Mouse (Mus musculus) CD4-positive, CD25-positive, alpha-beta regulatory T cell, adult 4 months (primary cell): ENCODE data around the gene Chd9. TPM values are rescaled to one million over a fixed set of nuclear protein-coding genes. Genes with fewer than 3 reads are reported as not detected.

Experiments used
- ATAC-seq: one replicate; pipeline ENCODE4 v1.8.0; 2017
- polyA plus RNA-seq, 2 experiments: library from polyadenylated mRNA; unstranded; fragments of 100-300 nt; shearing (Covaris generic); gene quantifications; one replicate each; pipeline ENCODE4 v1.2.1; 2017

Chd9 gene
- polyA plus RNA-seq, 2 experiments from 2014 or later = 195 to 267 TPM

DNA sequence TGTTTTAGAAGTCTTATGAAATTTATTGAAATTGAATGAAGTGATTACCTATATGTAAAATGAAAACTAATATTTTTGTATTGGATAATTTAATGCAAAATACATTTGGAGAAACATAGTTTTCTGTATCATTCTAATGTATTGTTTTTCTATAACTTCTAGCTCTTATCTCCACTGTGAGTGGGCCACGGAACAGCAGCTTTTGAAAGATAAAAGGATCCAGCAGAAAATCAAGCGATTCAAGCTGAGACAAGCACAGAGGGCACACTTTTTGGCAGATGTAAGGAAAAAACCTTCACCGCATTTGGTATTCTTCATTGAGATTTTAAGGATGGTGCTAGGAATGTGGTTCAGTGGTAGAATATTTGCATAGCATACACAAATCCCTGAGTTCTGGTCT lies 150.6 kb downstream of the Chd9 start:
- ATAC-seq = no peak

DNA sequence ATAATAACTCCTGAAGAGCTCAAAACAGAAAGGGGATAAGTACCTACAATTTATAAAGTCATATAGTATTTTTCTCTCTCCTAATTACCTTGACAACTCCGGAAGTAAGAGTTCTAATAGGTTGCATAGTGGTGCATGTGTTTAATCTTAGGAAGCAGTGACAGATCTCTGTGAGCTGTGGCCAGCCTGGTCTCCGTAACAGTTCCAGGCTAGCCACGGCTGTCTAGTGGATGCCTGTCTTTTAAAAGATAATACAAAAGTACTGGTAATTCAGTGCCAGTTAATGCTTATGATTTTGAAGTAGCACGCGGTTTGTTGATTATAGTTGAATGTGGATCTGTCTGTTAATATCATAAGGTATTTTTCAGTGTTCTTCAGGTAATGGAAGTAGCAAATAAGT lies 151.1 kb downstream of the Chd9 start:
- no peak for ATAC-seq

DNA sequence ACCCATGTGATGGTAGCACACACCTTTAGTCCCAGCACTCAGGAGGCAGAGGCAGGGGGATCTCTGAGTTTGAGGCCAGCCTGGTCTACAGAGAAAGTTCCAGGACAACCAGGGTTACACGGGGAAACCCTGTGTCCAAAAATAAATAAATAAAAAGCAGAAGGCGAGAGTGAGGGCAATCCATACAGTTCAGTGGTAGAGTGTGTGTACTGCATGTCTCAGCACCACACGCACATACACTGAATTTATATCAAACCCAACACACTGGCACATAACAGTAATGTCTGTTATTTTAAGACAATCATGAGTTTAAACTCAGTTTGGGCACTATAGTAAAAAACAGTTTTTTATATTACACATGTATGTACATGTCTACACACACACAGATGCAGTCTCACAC lies 153.9 kb downstream of the Chd9 start:
- ATAC-seq = no peak

DNA sequence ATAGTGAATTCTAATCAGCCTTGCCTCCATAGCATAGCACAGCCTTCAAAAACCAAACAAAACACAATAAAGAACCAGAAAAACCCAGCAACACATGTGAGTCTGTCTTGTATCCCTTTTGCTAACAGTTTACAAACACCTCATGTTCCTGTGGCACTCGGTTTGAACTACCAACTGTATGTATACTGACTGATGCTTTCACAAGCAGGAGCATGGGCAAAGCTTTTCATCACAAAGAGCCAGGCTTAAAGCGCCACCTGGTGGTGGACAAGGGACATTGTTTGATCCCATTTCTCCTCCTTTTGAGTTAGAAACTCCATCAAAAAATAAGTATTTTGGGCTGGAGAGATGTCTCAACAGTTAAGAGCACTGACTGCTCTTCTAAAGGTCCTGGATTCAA lies 191.6 kb downstream of the Chd9 start:
- peak; percentile 85 for ATAC-seq

DNA sequence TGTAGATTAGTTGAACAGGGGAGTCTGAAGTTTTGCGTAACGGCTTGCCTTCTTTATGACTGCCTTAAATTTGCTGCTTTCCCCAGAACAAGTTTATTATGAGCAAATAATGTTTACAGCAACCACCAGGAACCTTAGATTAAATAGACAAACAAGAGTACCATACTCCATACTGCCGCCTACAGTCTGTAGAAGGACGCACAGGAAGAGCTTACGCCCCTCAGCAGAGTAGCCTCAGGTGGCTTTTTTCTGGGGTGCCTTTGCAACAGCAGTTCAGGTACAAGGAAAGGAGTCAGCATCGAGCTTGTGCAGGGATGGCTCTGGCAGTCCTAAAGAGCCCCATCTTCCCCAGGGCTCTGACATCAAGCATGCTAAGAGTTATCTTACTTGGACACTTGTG lies 206.3 kb downstream of the Chd9 start:
- no peak for ATAC-seq

DNA sequence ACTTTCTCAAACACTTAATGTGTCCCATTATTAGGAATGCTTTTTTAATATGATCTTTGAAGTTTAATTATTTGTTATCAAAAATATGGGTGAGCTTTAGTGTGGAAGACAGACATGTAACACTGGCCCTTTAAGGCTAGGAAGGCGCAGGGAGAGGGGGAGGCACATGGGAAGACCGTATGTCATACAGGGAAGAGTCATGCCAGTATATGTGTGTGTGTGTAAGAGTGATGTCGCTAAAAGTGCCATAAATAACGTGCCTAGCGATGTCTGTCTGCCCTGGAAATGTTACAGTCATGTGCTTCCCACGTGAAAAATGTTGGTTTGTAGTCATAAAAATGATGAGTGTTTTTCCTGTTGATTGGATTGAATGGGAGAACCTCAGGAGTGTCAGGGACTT lies 208.8 kb downstream of the Chd9 start:
- ATAC-seq = no peak

DNA sequence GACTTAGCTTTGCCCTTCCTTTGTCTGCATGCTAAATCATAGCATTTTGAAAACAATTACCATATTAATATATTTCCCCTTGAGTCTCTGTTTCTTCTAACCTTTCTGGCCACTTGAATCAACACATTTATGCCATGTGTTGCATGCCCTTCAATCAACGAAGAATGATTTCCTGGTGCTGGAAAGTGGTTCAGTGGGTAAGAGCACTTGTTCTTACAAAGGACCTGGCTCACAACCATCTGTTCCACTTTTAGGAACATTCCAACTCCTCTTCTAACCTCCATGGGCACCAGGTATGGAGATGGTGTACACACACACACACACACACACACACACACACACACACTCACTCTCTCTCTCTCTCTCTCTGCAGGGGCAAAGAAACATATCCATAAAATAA lies 210.5 kb downstream of the Chd9 start:
- ATAC-seq = no peak

DNA sequence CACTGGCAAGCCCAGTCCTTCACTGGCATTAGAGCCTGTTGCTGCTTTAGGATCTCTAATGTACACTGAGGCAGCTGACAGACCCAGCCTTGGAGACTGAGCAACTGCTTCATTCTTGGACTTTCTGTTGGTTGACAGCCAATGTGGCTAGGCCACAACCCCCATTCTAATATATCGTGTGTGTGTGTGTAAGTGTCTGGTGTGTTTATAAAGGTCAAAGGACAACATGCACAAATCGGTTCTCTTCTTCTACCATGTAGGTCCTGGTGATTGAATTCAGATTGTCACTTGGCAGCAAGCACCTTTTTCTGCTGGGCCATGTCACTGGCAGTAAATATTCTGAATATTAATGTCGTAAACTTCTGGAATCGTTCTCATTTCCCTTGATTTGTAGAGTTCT lies 218.2 kb downstream of the Chd9 start:
- ATAC-seq = no peak

DNA sequence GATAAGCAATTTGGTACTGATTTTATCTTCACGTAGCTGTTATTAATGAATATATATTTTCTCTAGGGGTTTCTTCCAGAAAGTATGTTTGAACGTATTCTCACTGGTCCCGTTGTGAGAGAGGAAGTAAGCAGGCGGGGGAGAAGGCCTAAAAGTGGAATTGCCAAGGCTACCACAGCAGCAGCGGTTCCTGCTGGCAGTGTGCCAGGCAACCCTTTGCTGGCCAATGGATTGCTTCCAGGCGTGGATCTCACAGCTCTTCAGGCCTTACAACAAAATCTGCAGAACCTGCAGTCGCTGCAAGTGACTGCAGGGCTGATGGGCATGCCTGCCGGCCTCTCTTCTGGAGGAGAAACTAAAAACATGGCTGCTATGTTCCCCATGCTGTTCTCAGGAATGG lies 222.9 kb downstream of the Chd9 start:
- ATAC-seq = no peak

DNA sequence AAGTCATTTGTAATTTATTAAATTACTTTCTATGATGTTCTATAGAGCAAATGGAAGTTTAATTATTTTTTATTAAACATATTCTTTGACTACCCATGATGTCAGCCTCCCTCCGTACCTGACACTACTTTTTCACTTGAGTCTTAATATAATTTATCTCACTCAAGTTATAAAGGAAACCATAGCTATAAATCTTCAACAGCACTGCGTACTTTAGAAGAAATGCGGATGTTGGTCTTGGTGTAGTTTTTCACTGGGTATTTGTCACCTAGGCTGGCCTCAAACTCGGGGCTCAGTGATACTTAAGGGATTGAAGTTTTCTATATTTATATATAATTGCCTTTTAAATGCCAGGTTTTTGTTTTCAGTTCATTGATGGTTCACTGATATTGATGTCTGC lies 226.3 kb downstream of the Chd9 start:
- no peak for ATAC-seq

DNA sequence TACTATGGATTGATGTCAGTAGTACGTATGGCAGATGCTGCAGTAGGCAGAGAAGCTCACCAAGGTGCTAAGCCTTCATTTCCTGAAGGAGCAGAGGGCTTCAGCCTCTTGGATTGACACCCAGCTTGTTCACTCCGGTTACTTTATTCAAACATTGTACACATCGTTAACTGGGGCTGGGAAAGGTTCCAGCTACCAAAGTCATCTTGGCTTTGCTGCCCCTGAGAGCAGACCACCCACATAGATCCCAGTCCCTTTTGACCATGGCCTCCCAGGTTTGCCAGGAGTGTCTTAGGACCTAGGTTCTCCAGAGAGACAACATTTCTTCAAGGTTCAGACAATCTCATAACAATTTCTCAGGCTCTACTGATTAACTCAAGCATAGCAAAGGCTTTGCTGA lies 228.7 kb downstream of the Chd9 start:
- no peak for ATAC-seq

DNA sequence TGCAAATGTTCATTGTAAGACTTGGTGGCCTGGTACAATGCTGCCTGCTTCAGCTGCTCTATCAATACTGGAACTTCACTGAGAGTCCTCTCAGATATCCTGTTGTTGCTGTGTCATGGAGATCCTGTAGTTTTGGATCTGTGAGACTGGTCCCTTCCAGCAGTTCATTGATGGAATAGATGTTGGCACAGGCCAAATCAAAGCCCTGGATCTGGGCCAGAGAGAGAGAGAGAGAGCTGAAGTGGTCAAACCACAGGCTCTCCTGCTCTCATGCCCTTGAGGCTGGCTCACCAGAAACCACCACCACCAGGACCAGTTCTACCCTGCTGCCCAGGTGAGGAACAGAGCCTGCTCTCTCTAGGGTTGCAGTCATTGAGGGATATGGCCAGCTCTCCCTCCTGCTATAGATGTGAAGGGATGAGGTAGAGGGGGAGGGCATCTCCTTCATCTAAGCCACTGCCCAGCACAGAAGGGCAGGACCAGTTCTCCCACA lies 231.0 kb downstream of the Chd9 start:
- ATAC-seq = no peak

DNA sequence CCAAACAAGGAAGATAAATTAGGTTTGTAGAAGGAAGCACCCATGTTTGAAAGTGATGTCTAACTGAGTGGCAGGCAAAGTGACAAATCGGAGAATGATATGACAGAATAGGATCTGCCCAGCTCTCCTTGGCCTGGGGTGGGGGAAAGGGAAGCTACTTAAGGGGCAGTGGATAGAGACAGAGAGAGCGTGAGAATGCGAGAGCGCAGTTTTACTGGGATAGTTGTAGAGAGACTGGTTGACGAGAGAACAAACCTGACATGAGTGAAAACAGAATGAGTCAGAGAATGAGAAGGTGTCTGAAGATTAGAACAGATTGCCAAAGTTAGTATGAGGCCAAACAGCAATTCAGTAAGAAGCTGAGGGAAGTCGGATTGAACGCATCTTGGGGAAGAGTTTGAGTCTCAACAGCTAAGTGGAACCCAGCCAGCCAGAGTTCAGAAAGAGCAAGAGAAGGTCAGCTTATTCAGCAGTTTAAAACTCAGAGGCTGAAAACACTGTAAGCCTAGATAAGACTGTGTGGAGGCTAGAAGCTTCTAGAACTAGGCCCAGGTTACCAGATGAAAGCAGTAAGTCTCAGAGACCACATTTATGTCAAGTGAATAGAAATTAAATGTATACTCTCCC lies 231.8 kb downstream of the Chd9 start:
- peak; percentile 11 for ATAC-seq

DNA sequence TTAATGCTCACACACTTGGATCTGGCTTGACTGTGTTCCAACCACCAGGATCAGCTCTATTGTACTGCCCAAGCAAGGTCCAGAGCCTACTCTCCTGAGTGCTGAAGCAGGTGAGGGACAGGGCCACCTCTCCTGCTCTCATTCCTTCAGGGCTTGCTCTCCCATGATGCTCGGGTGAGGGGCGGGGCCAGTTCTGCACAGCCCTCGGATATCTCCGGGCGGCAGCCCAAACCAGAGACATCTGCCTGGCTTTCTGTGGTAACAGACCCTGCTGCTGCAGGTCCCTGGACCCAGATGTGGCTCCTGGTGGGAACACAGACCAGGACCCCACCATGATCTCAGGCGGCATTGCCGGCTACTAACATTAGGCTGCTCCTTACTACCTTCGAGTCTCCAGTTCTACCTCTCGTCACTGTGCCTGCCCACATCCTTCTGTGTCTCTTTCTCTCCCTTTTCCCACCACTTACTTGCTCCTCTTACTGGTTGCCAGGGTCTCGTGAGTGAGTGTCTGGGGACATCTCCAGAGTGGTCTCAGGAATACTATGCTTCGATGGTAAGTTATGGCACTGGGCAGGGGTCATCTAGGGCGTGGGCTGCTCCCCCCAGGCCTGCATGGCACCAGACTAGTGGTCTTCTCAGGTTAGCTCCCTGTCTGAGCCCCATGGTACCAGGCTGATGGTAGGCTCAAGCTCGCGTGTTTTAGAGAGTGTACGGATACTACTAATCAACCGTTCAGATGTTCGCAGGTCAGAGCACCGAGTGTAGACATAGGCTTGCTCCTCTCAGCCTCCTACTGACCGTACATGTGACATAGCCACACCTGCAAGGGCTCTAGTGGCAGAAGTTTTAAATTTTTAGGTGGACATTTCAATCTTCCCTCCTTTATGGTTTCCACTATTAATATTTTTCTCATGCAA lies 232.7 kb downstream of the Chd9 start:
- peak; percentile 53 for ATAC-seq

DNA sequence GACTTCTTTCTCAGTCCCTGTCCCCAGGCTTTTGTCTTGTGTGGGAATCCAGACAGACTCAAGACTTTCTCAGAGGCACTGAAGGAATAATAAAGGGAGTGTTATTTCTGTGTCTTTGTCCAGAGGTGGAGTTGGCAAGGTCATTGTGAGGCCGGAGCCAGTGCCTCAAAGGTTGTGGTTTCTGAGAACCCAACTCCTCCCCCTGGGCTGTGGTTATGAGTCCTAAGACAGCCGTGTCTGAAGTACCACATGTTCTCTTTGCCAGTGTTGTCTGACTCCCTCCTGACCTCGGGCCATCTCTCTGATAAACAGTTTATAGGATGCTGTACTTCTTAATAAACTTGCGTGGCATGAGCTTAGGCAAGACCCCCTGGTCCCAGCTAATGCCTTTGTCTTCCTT lies 237.0 kb downstream of the Chd9 start:
- no peak for ATAC-seq

DNA sequence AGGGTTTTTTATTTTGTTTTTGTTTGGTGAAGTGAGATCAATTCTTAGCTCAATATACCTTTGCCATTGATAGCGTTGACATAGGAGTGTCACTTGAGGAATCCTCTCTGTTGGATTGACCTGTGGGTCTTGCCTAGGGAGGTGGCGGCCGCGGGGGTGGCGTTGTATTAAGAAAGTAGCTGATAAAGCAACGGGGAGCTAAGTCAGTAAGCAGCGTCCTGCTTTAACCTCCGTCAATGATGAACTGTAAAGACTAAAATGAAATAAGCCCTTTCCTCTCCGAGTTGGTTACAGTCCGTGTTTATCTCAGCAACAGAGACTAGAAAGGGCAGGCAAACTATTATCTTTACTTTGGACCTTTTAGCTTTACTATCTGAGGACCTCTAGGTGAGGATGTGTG lies 241.3 kb downstream of the Chd9 start:
- peak; percentile 4 for ATAC-seq

DNA sequence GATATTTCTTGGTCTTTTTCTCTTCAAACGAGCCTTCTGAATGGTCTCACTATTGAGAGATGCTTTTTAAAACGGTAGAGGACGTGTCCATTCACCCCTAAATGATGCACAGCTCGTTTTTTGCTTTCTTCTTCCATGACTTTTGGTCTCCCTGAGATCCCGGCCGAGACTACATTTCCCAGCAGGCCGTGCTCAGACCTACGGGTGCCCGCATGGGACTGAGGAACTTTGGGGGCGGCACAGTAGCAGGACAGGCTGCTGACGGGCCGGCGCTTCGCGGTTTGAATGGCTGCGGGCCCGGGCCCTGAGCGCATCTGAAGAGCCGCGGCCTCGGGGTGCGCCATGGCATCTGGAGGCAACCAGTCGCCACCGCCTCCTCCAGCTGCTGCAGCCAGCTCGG lies 241.7 kb downstream of the Chd9 start, which contains the start of gene Rbl2:
TSS of gene Rbl2 (plus strand) at position 224 of the 400 bp plus-strand sequence.
- ATAC-seq = peak; percentile 79

DNA sequence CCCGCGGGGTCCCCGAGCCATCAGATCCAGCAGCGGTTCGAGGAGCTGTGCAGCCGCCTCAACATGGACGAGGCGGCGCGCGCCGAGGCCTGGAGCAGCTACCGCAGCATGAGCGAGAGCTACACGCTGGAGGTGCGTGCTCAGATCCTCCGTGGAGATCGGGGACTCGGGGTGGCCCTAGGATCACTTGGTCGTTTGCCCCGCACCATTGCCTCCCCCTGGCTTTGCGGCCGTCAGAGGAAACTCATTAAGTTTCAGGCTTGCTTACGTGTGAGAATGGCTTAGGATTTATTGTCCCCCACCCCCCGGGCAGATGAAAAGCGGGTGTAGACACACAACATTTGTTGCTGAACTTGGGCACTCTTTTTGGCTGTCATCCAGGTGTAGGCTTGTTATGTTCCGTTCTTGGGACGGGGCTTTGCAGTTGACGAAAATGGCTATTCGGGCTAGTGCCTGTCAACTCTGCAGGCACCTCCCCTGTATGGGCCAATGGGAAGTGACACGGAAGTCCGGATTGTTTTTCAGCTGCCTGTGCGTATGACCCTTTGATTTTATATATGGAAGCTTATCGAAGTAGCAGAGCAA lies 242.2 kb downstream of the Chd9 start:
- peak; percentile 87 for ATAC-seq

DNA sequence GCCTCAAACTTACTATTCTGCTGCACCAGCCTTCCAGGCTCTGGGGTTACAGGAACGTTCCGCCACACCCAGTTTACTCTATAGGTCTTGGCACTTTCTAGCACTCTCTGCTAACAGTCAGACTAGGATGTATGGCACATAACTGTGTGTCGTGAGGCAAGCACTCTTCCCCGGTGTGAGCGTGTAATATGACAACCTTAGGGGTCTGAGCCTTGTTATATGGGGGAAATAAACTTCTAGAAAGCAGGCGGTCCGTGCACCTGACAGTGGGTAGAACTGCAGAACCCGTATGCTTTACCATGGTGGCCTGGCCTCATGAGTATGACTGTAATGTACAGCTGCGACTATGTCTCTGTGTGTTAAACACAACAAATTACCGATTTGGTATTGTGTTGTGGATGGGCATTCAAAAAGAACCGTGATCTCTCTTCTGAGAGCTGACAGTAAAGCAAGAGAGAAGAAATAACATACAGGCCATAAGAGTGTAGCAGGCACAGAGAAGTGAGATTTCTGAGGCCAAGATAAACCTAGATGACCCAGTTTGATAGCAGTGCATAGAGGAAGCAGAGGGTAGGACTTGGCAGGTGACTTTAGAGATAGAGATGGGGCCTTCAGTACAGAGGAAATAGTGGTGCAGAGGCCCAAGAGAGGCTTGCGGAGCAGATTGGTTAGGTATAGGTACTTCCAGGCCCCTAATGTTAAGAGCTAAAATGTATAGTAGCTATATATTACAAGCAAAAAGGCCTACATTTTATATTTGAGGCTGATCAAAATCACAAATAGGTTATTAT lies 249.1 kb downstream of the Chd9 start:
- peak; percentile 76 for ATAC-seq

DNA sequence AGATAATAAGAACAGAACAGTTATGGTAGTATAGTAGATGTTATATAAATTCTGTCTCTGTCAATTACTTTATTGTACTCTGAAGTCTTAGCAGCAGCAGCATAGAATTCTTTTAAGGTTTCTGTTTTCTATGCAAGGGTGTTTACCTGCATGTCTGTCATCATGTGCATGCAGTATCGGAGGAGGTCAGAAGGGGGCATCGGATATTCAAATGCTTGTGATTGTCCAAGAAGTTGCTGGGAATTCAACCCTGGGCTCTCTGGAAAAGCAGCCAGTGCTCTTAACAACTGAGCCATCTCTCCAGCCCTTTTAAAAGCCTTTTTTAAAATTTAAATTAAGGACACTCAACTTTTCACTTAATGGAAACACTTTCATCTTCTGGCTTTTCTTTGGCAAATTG lies 251.5 kb downstream of the Chd9 start:
- no peak for ATAC-seq

DNA sequence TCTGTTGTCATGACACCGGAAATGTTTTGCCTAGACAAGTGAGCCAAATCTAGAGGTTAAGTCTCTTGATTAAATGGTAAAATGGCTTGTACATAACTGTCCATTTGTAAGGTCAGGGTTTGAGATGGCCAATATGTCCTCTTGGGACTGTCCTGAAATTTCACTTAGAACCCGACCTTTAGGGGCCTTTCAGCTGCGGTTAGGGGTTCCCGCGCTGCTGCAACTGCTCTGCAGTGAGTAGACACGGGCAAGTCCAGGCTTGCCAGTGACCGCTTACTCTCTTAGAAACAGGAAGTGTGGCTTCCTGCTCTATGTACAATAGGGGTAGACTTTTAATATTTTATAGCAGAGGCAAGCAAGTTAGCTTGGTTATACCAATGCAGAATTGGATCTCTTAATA lies 253.8 kb downstream of the Chd9 start:
- peak; percentile 56 for ATAC-seq

DNA sequence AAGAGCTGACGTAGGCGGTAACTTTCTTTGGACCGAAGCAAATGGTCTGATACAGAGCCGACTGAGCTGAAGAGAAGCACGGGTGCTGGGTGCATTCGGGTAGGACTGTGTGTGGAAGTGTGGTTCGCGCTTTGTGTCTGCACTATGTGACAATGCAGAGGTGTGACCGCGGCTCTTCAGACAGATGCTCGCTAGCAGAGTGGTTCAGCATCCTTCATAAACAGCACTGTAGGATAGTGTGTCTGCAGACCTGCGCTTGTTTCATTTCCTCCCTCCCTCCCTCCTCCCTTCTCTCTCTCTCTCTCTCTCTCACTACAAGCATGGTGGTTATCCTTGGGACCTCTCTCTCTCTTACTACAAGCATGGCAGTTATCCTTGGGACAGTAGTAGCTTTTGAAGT lies 254.3 kb downstream of the Chd9 start:
- peak; percentile 56 for ATAC-seq

DNA sequence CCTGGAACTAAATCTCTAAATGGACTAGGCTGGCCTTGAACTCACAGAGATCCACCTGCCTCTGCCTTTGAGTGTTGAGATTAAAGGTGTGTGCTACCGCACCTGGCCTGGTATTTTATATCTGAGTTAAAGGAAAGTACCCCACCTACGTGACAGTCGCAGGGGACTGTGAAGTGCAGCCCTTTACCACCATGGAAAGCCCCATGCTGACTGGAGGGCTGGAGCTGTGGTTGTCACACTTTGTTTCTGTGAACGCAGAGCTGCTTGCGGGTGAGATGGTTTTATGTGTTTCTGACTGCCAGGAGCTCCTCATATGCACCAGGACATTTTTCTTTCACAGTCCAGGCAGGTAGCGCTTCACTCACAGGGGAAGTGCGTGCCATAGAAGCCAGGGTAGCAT lies 260.3 kb downstream of the Chd9 start:
- peak; percentile 51 for ATAC-seq
